Mouse (Mus musculus): Measurements from ENCODE around the gene Macf1.

DNA sequence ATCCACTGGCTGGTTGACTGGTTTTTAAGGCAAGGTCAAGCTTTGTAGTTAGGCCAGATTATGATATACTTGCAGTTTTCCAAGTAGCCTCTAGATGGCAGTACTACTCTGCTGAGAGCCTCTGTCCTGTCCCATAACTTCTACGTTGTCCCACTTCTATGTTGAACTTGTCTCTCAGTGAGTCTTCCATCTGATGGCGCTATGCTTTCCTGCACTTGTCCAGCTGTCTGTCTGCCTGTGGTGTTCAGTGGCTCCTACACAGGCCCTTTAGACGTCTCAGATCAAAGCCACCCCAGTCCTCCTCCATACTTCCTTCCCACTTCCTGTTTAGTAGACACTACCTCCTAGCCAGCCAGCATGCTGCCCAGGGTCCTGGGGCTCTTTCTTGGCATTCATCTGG, 378.4 kb downstream of the Macf1 start:
- TF ChIP-seq CTCF (IDR thresholded peaks at IDR 0.05; ENCODE audit: extremely low read depth, insufficient read depth, insufficient read length, insufficient replicate concordance) (peak; percentile 24; the same call in 1 of the 2 replicates), POLR2A (IDR thresholded peaks at IDR 0.05; ENCODE audit: low read depth, low read length) (no peak)
